Mouse (Mus musculus) thymus, adult 2 months (tissue): Measurements from ENCODE around the gene Gm20479. TPM values are rescaled to one million over a fixed set of nuclear protein-coding genes. Genes with fewer than 3 reads are reported as not detected.
A peak's percentile ranks its signal among the peaks of the same experiment; 100 is the strongest.

ENCODE experiments used
- DNase-seq: peaks from one replicate; pipeline ENCODE4 v3.0.0; 2021
- H3K27ac ChIP-seq: fragments of 200-500 bp; 2 replicates; pipeline ENCODE4 v1.5.1; 2012; ENCODE audit warnings: low read length, control low read depth; ENCODE audit not compliant: control insufficient read depth, insufficient read depth
- H3K27me3 ChIP-seq: fragments of 200-500 bp; 2 replicates; pipeline ENCODE4 v1.6.1; 2012; ENCODE audit warnings: mild to moderate bottlenecking, low read length, moderate library complexity, mixed read lengths; ENCODE audit not compliant: control insufficient read depth, insufficient read depth
- H3K36me3 ChIP-seq: fragments of 200-500 bp; 2 replicates; pipeline ENCODE4 v1.6.1; 2012; ENCODE audit warnings: mild to moderate bottlenecking, low read length, moderate library complexity; ENCODE audit not compliant: control insufficient read depth, insufficient read depth
- H3K4me1 ChIP-seq: fragments of 200-500 bp; replicated peaks from 2 replicates; pipeline ENCODE4 v1.6.1; 2012; ENCODE audit warnings: low read length; ENCODE audit not compliant: control insufficient read depth, insufficient read depth
- H3K4me3 ChIP-seq: fragments of 200-500 bp; 2 replicates; pipeline ENCODE4 v1.5.1; 2012; ENCODE audit warnings: mild to moderate bottlenecking, low read length, control low read depth, moderate library complexity; ENCODE audit not compliant: control insufficient read depth, insufficient read depth
- CTCF ChIP-seq: fragments of 200-500 bp; IDR thresholded peaks from 2 replicates; pipeline ENCODE4 v1.5.1; 2012; ENCODE audit warnings: mild to moderate bottlenecking, control low read depth, low read length, moderate library complexity, borderline replicate concordance; ENCODE audit not compliant: control insufficient read depth, poor library complexity, insufficient read depth; ENCODE audit errors: extremely low read depth
- POLR2A ChIP-seq: fragments of 200-500 bp; IDR thresholded peaks from 2 replicates; pipeline ENCODE4 v1.6.1; 2012; ENCODE audit warnings: mild to moderate bottlenecking, low read length, control low read depth, moderate library complexity; ENCODE audit not compliant: control insufficient read depth, poor library complexity, insufficient read depth; ENCODE audit errors: extremely low read depth
- WGBS: fragments of 180-500 bp; shearing (Covaris S2); methylation state at CpG from one replicate; pipeline ENCODE4 v1.1.7; 2018; 5-methylcytosine and 5-hydroxymethylcytosine counted together
- polyA plus RNA-seq: library from polyadenylated mRNA; depleted of rRNA; stranded (reverse); fragments of >200 nt; gene quantifications from 2 replicates; pipeline ENCODE4 v1.2.3, GENCODE M21; 2012

The Gm20479 gene
- polyA plus RNA-seq, 1 experiment: not detected

GRCm38 (mm10) chr7:27354144-27354543 lies 3.1 kb downstream of the Gm20479 start:
- Histone ChIP-seq H3K4me3 (no peak overlapping the region), H3K27ac (no peak overlapping the region), H3K36me3 (peaks cover 5% of the 10 kb centered on the region; the same call in 1 of the 2 replicates), H3K27me3 (no peaks in the 10 kb centered on the region), H3K4me1 (peaks cover 24% of the 10 kb centered on the region)
- WGBS: 84% methylated on average over 6 of the region's 6 CpGs
- DNase-seq: no peak
- no peak for TF ChIP-seq CTCF
- no peak for TF ChIP-seq POLR2A

GRCm38 (mm10) chr7:27345444-27345843 lies 11.8 kb downstream of the Gm20479 start:
- Histone ChIP-seq H3K27me3 (no peaks in the 10 kb centered on the region), H3K36me3 (peaks cover 11% of the 10 kb centered on the region), H3K27ac (no peak overlapping the region), H3K4me1 (no peaks in the 10 kb centered on the region), H3K4me3 (no peak overlapping the region)
- TF ChIP-seq CTCF (no peak), POLR2A (no peak)
- no peak for DNase-seq
- WGBS: 86% methylated on average over 6 of the region's 6 CpGs

GRCm38 (mm10) chr7:27342595-27342994 lies 14.6 kb downstream of the Gm20479 start:
- no peak for DNase-seq
- Histone ChIP-seq H3K4me1 (peaks cover 3% of the 10 kb centered on the region; the same call in 1 of the 2 replicates), H3K27me3 (peaks cover 4% of the 10 kb centered on the region; the same call in 1 of the 2 replicates), H3K27ac (no peak overlapping the region), H3K36me3 (peaks cover 9% of the 10 kb centered on the region; the same call in 1 of the 2 replicates), H3K4me3 (no peak overlapping the region)
- TF ChIP-seq CTCF: peak; percentile 48; the same call in 1 of the 2 replicates
- no peak for TF ChIP-seq POLR2A
- WGBS: 66% methylated on average over 4 of the region's 4 CpGs

- Histone ChIP-seq H3K4me3 (no peak overlapping the region), H3K27ac (no peak overlapping the region), H3K36me3 (0 out of 2 replicates have a peak, but pooled peaks cover 4% of the 10 kb centered on the region), H3K27me3 (peaks cover 18% of the 10 kb centered on the region), H3K4me1 (peaks cover 3% of the 10 kb centered on the region; the same call in 1 of the 2 replicates)
- TF ChIP-seq CTCF (no peak), POLR2A (no peak)
- DNase-seq: no peak
- WGBS: 46% methylated on average over 7 of the region's 7 CpGs
These were observed 17.7 kb downstream of the Gm20479 start for GRCm38 (mm10) chr7:27339519-27339918.

GRCm38 (mm10) chr7:27339114-27339513 lies 18.1 kb downstream of the Gm20479 start:
- no peak for TF ChIP-seq CTCF
- no peak for TF ChIP-seq POLR2A
- H3K4me1 ChIP-seq: peaks cover 3% of the 10 kb centered on the region; the same call in 1 of the 2 replicates
- peaks cover 22% of the 10 kb centered on the region for H3K27me3 ChIP-seq
- DNase-seq: no peak
- no peak overlapping the region for H3K27ac ChIP-seq
- H3K4me3 ChIP-seq: no peak overlapping the region
- 0 out of 2 replicates have a peak, but pooled peaks cover 4% of the 10 kb centered on the region for H3K36me3 ChIP-seq
- WGBS: 91% methylated on average over 4 of the region's 4 CpGs

- peaks cover 32% of the 10 kb centered on the region for H3K27me3 ChIP-seq
- H3K4me3 ChIP-seq: no peak within 1 kb of the TSS
- no peak for DNase-seq
- H3K36me3 ChIP-seq: 0 out of 2 replicates have a peak, but pooled peaks cover 4% of the 10 kb centered on the region
- WGBS: 6% methylated on average over 36 of the region's 36 CpGs
- TF ChIP-seq CTCF (no peak), POLR2A (no peak)
- H3K4me1 ChIP-seq: peaks cover 6% of the 10 kb centered on the region
- H3K27ac ChIP-seq: no peak within 1 kb of the TSS
These were observed 19.9 kb downstream of the Gm20479 start, which contains the start of gene Ltbp4 for GRCm38 (mm10) chr7:27337175-27337853. Gene Ltbp4 (minus strand): TSS chr7:27337692.
